Mouse (Mus musculus) ES-Bruce4 (cell line): ENCODE measurements around the gene Scrg1. TPM values are rescaled to one million over a fixed set of nuclear protein-coding genes. Genes with fewer than 3 reads are reported as not detected.
A peak's percentile ranks its signal among the peaks of the same experiment; 100 is the strongest.

Source experiments
- H3K27ac ChIP-seq: 2 replicates; pipeline ENCODE4 v1.5.1; 2012; ENCODE audit warnings: low read length, inconsistent platforms; ENCODE audit not compliant: insufficient read depth
- H3K27me3 ChIP-seq: 2 replicates; pipeline ENCODE4 v1.6.1; 2012; ENCODE audit warnings: mild to moderate bottlenecking, low read length, inconsistent platforms; ENCODE audit not compliant: control insufficient read depth, poor library complexity, insufficient read depth, severe bottlenecking
- H3K36me3 ChIP-seq: 2 replicates; pipeline ENCODE4 v1.6.1; 2012; ENCODE audit warnings: inconsistent platforms, mild to moderate bottlenecking, low read length, moderate library complexity; ENCODE audit not compliant: control insufficient read depth, poor library complexity, insufficient read depth, severe bottlenecking
- H3K4me1 ChIP-seq: one replicate; pipeline ENCODE4 v1.8.1; 2011; ENCODE audit warnings: low read length; ENCODE audit not compliant: control insufficient read depth, insufficient read depth
- H3K4me3 ChIP-seq: 2 replicates; pipeline ENCODE4 v1.5.1; 2011; ENCODE audit warnings: low read depth, mild to moderate bottlenecking, low read length
- H3K9ac ChIP-seq: 2 replicates; pipeline ENCODE4 v1.6.1; 2012; ENCODE audit warnings: low read depth, mild to moderate bottlenecking, inconsistent platforms; ENCODE audit not compliant: poor library complexity, severe bottlenecking
- H3K9me3 ChIP-seq: replicated peaks from 2 replicates; pipeline ENCODE4 v1.6.1; 2012; ENCODE audit warnings: mild to moderate bottlenecking, low read length, inconsistent platforms; ENCODE audit not compliant: control insufficient read depth, poor library complexity, insufficient read depth, severe bottlenecking
- CTCF ChIP-seq: IDR thresholded peaks from one replicate; pipeline ENCODE4 v1.8.1; 2011; ENCODE audit warnings: low read depth, low read length
- EP300 ChIP-seq: IDR thresholded peaks from 2 replicates; pipeline ENCODE4 v1.6.1; 2011; ENCODE audit warnings: low read depth, low read length; ENCODE audit not compliant: insufficient read depth
- POLR2A ChIP-seq: IDR thresholded peaks from one replicate; pipeline ENCODE4 v1.8.1; 2011; ENCODE audit warnings: low read length; ENCODE audit not compliant: insufficient read depth
- polyA plus RNA-seq: library from polyadenylated mRNA; stranded (reverse); fragments of >200 nt; gene quantifications from 2 replicates; pipeline ENCODE4 v1.2.4, GENCODE M21; 2011; ENCODE audit warnings: low read depth; ENCODE audit not compliant: missing spikeins, insufficient read depth, insufficient read length

The Scrg1 gene
- polyA plus RNA-seq, 1 experiment: not detected

- Histone ChIP-seq H3K27me3 (no peaks in the 10 kb centered on the region), H3K4me3 (no peak overlapping the region), H3K9ac (no peak overlapping the region), H3K36me3 (peaks cover 25% of the 10 kb centered on the region), H3K4me1 (no peaks in the 10 kb centered on the region), H3K9me3 (no peaks in the 10 kb centered on the region), H3K27ac (peak overlapping the region; percentile 19; the same call in 1 of the 2 replicates)
- TF ChIP-seq POLR2A: no peak
- TF ChIP-seq EP300: no peak
- no peak for TF ChIP-seq CTCF
These were observed 24.9 kb downstream of the Scrg1 start for GRCm38 (mm10) chr8:57480606-57481005.

GRCm38 (mm10) chr8:57486491-57487440 lies 31.0 kb downstream of the Scrg1 start:
- no peaks in the 10 kb centered on the region for H3K9me3 ChIP-seq
- TF ChIP-seq EP300 (0 out of 2 replicates have a peak, but pooled peaks have one; percentile 5), CTCF (no peak)
- H3K9ac ChIP-seq: peak overlapping the region; percentile 94
- H3K4me3 ChIP-seq: peak overlapping the region; percentile 100
- H3K27ac ChIP-seq: peak overlapping the region; percentile 75
- H3K4me1 ChIP-seq: no peaks in the 10 kb centered on the region
- H3K27me3 ChIP-seq: no peaks in the 10 kb centered on the region
- peaks cover 27% of the 10 kb centered on the region for H3K36me3 ChIP-seq

- Histone ChIP-seq H3K4me1 (no peaks in the 10 kb centered on the region), H3K27ac (peak within 1 kb of the TSS; percentile 90), H3K9me3 (no peaks in the 10 kb centered on the region), H3K27me3 (no peaks in the 10 kb centered on the region), H3K36me3 (peaks cover 26% of the 10 kb centered on the region), H3K9ac (peak within 1 kb of the TSS; percentile 94), H3K4me3 (peak within 1 kb of the TSS; percentile 100)
- TF ChIP-seq EP300: 0 out of 2 replicates have a peak, but pooled peaks have one; percentile 35
- peak; percentile 2 for TF ChIP-seq POLR2A
- TF ChIP-seq CTCF: no peak
These were observed 31.9 kb downstream of the Scrg1 start, which contains the start of gene Sap30 for GRCm38 (mm10) chr8:57487441-57488155. Gene Sap30, minus strand, starts transcription at chr8:57487860.

- H3K4me3 ChIP-seq: peak overlapping the region; percentile 98
- H3K36me3 ChIP-seq: peaks cover 22% of the 10 kb centered on the region
- H3K4me1 ChIP-seq: no peaks in the 10 kb centered on the region
- peak overlapping the region; percentile 92 for H3K9ac ChIP-seq
- TF ChIP-seq EP300 (no peak), POLR2A (no peak), CTCF (no peak)
- no peaks in the 10 kb centered on the region for H3K9me3 ChIP-seq
- no peaks in the 10 kb centered on the region for H3K27me3 ChIP-seq
- H3K27ac ChIP-seq: peak overlapping the region; percentile 90
These were observed 32.6 kb downstream of the Scrg1 start for GRCm38 (mm10) chr8:57488312-57488765.

DNA sequence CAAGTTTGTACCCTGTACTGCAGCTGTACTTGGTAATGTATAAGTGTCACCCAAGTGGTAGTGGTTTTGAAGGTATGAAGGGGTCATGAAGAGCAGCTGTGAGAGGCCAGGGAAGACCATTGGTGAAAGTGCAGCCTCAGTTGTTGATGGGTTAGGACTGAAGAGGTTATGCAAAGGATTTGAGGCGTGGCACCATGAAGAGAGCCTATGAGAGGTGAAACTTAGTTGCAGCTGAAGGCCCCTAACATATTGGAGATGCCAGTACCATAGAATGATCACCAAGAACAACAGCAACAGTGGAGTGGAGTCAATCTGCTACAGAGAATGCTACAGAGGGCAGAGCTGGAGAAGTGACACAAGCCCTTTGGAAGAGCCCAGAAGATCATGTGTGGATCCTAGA lies 33.6 kb downstream of the Scrg1 start:
- Histone ChIP-seq H3K9me3 (no peaks in the 10 kb centered on the region), H3K4me1 (peaks cover 2% of the 10 kb centered on the region), H3K9ac (peak overlapping the region; percentile 92), H3K27me3 (no peaks in the 10 kb centered on the region), H3K36me3 (peaks cover 26% of the 10 kb centered on the region), H3K4me3 (peak overlapping the region; percentile 30; the same call in 1 of the 2 replicates), H3K27ac (peak overlapping the region; percentile 100)
- no peak for TF ChIP-seq CTCF
- TF ChIP-seq EP300: no peak
- no peak for TF ChIP-seq POLR2A
